Mouse (Mus musculus): ENCODE measurements around the gene Vps13d. TPM values are rescaled to one million over a fixed set of nuclear protein-coding genes. Genes with fewer than 3 reads are reported as not detected.

Gene Vps13d
- 58.6 TPM for total RNA-seq (2023)

GRCm38 (mm10) chr4:145194559-145195162 lies at the start of gene Vps13d:
Gene Vps13d (minus strand): TSS chr4:145195005.

Other genes starting within 250 kb of the Vps13d start
- gene Tnfrsf1b, start 51.9 kb upstream of the Vps13d start, total RNA-seq (2023), result 20.4 TPM
- gene Tnfrsf8, start 120.2 kb upstream of the Vps13d start, total RNA-seq (2023), result 0.27 TPM